Mouse (Mus musculus) megakaryocyte-erythroid progenitor cell, adult 5-6 weeks (primary cell): ENCODE measurements around the gene H1f0. TPM values are rescaled to one million over a fixed set of nuclear protein-coding genes. Genes with fewer than 3 reads are reported as not detected.

ENCODE experiments used
- ATAC-seq: replicated peaks from 2 replicates; pipeline ENCODE4 v1.8.0; 2016; ENCODE audit warnings: mild to moderate bottlenecking, inconsistent platforms; ENCODE audit not compliant: severe bottlenecking, poor library complexity, low FRiP score, low TSS enrichment
- total RNA-seq, 2 experiments: library from RNA; stranded (forward) in 1 of 2; stranded (reverse) in 1 of 2; fragments of 200-1000, 215-1000 nt in 1 of 2; fragments of >200 nt in 1 of 2; fragmentation: Nextera tagmentation in 1 of 2; gene quantifications; 2 replicates each; pipeline ENCODE4 v1.2.3; 2014 to 2017

H1f0 gene
- total RNA-seq, 2 experiments from 2014 or later, result 19.0 to 27.0 TPM

DNA sequence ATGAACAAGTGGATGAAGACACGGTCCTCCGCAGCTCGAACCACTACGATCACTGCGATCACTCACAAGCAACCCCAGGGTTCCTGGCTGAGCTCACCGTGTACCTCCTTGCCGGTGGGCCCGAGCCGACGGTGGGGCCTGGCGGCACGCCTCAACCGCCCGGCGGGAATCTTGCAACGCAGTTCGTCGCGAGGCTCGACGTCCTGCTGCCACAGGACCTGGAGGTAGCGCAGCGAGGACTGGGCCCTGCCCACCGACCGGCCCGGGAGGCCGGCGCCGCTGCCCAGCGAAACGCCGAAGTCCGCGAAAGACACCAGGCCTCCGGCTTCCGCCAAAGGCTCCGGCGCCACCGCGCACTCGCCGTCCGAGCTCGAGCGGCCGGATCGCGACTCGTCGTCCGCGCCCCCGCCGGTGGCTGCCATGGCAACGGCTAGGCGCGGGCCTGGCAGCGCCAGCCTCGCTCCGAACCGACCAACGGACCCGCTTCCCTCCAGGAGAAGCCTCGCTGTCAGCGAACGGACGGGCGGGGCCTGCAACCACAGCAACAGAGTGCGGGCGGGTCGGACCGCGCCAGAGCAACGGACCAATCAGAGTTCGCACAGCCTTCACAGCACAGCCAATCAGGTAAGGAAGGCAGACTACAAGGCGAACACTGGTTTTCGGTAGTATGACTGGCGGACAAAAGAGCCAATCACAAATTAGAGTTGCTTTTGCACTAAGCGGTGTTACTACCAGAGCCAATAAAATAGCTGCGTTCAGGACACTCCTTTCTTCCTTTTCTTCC lies 34.3 kb downstream of the H1f0 start, which contains the start of gene Ankrd54:
Gene Ankrd54 (minus strand): TSS at position 518 of the 784 bp plus-strand sequence.
- peak; percentile 96 for ATAC-seq

- no peak for ATAC-seq
Measured at GRCm38 (mm10) chr15:79063160-79063740, 35.0 kb downstream of the H1f0 start.

- ATAC-seq, result no peak
Measured at GRCm38 (mm10) chr15:79065086-79065770, 37.0 kb downstream of the H1f0 start.

GRCm38 (mm10) chr15:79066276-79066675 lies 38.0 kb downstream of the H1f0 start:
- no peak for ATAC-seq

GRCm38 (mm10) chr15:79067631-79068030 lies 39.4 kb downstream of the H1f0 start:
- ATAC-seq, result peak; percentile 52

DNA sequence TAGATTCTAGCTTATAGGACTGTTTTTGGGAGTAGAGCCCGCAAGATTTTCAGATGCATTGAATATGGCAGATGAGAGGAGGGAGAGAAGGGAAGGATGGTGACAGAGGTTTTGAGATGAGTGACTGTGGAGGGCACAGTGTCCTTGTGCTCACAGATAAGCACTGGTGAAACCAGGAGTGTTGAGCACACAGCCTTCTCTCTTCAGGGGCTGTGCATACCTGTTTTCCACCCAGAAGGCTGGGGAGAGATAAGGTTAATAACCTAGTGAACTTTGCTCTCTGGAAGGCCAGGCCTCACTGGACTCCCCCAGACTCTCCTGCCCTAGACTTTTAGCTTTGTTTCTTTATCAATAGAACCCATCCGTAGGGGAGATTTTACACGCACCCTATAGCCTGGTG lies 40.2 kb downstream of the H1f0 start:
- ATAC-seq, result peak; percentile 56

DNA sequence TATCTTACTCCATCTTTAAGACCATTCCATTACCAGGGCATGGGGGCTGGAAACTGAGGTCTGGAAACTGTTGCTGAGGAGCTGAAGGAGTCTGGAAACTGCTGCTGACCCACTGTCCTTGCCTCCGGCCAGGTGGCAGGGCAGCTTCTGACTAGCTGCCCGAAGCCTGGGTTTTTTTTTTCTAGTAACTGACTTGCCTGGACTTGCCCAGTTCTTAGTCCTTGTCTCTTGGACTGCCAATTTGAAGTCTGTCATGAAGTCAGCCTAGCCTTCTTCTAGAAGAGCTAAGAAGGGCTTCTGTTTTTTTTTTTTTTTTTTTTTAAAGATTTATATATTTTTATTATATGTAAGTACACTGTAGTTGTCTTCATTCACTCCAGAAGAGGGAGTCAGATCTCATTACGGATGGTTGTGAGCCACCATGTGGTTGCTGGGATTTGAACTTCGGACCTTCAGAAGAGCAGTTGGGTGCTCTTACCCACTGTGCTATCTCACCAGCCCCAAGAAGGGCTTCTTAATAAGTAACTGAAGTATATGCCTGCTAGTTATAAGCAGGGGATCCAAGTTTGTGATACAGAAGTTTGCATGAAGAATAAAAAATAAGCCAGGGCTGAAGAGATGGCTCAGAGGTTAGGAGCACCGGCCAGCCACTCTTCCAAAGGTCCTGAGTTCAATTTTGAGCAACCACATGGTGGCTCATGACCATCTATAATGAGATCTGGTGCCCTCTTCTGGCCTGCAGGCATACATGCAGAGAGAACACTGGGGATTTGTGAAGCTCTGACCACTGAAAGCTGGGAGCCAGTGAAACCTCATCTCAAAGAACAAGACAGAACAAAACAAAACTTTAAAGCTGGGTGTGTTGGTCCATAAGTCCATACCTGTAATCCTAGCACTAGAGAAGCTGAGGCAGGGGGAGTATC lies 43.1 kb downstream of the H1f0 start:
- ATAC-seq, result no peak

DNA sequence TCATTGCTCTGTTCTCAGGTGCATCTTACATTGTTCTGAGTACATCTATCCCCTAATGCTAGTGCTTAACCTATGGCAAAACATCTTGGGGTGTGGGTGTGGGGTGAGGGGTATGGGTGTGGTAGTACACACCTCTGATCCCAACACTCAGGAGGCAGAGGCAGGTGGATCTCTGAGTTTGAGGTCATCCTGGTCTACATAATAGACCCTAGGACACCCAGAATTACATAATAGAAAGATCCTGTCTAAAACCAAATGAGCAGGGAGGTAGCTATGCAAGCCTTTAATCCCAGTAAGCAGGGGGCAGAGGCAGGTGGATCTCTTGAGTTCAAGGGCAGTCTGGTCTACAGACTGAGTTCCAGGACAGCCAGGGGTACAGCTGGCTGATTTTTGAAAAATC lies 45.5 kb downstream of the H1f0 start:
- no peak for ATAC-seq

DNA sequence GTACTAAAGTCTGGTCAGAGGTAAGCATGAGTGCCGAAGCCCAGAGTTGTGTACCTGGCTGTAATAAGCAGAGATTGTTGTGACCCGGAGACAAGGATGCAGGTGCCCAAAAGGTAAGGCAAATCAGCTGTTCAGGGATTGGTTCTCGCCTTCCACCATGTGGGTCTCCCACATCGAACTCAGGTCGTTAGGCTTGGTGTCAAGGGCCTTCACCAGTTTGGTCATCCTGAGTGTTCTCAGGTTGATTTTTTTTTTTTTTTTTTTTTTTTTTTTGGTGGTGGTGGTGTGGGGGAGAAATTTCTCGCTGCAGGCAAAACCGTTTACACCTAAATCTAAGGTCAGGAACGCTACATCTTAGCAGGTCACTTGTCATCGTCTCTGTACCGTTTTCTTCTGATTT lies 46.2 kb downstream of the H1f0 start:
- no peak for ATAC-seq

- ATAC-seq, result peak; percentile 83
Measured at GRCm38 (mm10) chr15:79074913-79075532, 46.8 kb downstream of the H1f0 start, which contains the start of gene Eif3l. Eif3l (plus strand) TSS chr15:79075179.

DNA sequence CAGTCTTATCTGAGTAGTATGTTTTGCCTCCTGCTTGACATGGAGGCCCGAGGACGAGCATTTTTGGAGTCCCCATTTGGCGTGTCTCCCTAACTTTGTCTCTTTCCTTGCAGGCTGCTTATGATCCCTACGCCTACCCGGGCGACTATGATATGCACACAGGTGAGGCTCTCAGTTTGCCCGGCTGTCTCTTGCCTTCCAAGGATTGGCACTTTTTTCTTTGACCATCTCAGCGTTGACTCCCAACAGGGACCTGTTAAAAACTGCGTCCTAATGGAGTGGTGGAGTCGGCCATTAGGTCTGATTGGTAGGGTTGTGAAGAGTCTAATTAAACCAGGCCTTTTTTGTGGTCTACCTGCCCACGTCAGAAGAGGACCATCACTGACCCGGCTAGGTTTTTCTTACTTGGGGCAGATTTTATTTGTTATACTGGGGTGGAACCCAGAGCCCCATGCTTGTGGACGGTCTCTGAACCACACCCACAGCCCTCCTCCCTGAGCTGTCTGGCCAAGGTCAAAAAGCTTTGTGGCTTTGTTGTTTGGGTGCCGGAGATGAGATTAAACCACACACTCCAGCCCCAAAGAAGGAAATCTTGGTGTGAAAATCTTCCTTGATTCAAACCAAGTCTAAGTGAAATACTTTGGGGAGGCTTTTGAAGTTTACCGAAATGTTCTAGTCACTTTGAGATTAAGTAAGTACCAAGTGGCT lies 47.6 kb downstream of the H1f0 start:
- ATAC-seq, result no peak

GRCm38 (mm10) chr15:79079567-79079966 lies 51.3 kb downstream of the H1f0 start:
- ATAC-seq, result no peak

Other genes with a start within 250 kb of the H1f0 start
- gene Card10, start 225.4 kb upstream of the H1f0 start, total RNA-seq (2014; fragmentation: Nextera tagmentation), result 0.42 TPM in 1 of 2 replicates, not detected in the other
- not detected in 2 replicates for gene Card10, start 225.4 kb upstream of the H1f0 start, total RNA-seq (2017)
- 0.77 TPM in 1 of 2 replicates, not detected in the other for gene Cdc42ep1, start 185.8 kb upstream of the H1f0 start, total RNA-seq (2014; fragmentation: Nextera tagmentation)
- gene Cdc42ep1, start 185.8 kb upstream of the H1f0 start, total RNA-seq (2017), result not detected in 2 replicates
- not detected in 2 replicates for gene Lgals2, start 172.9 kb upstream of the H1f0 start, total RNA-seq (2014; fragmentation: Nextera tagmentation)
- not detected in 2 replicates for gene Lgals2, start 172.9 kb upstream of the H1f0 start, total RNA-seq (2017)
- 30.0 and 47.6 TPM in 2 replicates for gene Gga1, start 151.3 kb upstream of the H1f0 start, total RNA-seq (2014; fragmentation: Nextera tagmentation)
- gene Gga1, start 151.3 kb upstream of the H1f0 start, total RNA-seq (2017), result 7.8 and 10.9 TPM in 2 replicates
- gene Gm49510, start 128.8 kb upstream of the H1f0 start, total RNA-seq (2014; fragmentation: Nextera tagmentation), result not detected in 2 replicates
- 2.6 TPM in 1 of 2 replicates, not detected in the other for gene Gm49510, start 128.8 kb upstream of the H1f0 start, total RNA-seq (2017)
- gene Sh3bp1, start 128.7 kb upstream of the H1f0 start, total RNA-seq (2014; fragmentation: Nextera tagmentation), result 31.8 and 53.7 TPM in 2 replicates
- 11.4 and 11.6 TPM in 2 replicates for gene Sh3bp1, start 128.7 kb upstream of the H1f0 start, total RNA-seq (2017)
- 12.7 and 22.5 TPM in 2 replicates for gene Pdxp, start 114.5 kb upstream of the H1f0 start, total RNA-seq (2014; fragmentation: Nextera tagmentation)
- gene Pdxp, start 114.5 kb upstream of the H1f0 start, total RNA-seq (2017), result 6.6 and 6.9 TPM in 2 replicates
- gene Lgals1, start 101.7 kb upstream of the H1f0 start, total RNA-seq (2014; fragmentation: Nextera tagmentation), result 54.9 and 83.9 TPM in 2 replicates
- gene Lgals1, start 101.7 kb upstream of the H1f0 start, total RNA-seq (2017), result 91.1 and 98.2 TPM in 2 replicates
- gene Nol12, start 93.5 kb upstream of the H1f0 start, total RNA-seq (2014; fragmentation: Nextera tagmentation), result 52.3 and 56.7 TPM in 2 replicates
- gene Nol12, start 93.5 kb upstream of the H1f0 start, total RNA-seq (2017), result 15.3 and 31.6 TPM in 2 replicates
- 29.1 and 33.9 TPM in 2 replicates for gene Triobp, start 80.7 kb upstream of the H1f0 start, total RNA-seq (2014; fragmentation: Nextera tagmentation)
- gene Triobp, start 80.7 kb upstream of the H1f0 start, total RNA-seq (2017), result 11.2 and 12.5 TPM in 2 replicates
- gene Galr3, start 13.4 kb downstream of the H1f0 start, total RNA-seq (2014; fragmentation: Nextera tagmentation), result 0.40 TPM in 1 of 2 replicates, not detected in the other
- gene Galr3, start 13.4 kb downstream of the H1f0 start, total RNA-seq (2017), result 0.56 TPM in 1 of 2 replicates, not detected in the other
- 24.4 and 44.2 TPM in 2 replicates for gene Ankrd54, start 34.4 kb downstream of the H1f0 start, total RNA-seq (2014; fragmentation: Nextera tagmentation)
- 15.0 and 15.2 TPM in 2 replicates for gene Ankrd54, start 34.4 kb downstream of the H1f0 start, total RNA-seq (2017)
- 218 and 242 TPM in 2 replicates for gene Eif3l, start 46.7 kb downstream of the H1f0 start, total RNA-seq (2014; fragmentation: Nextera tagmentation)
- 216 and 264 TPM in 2 replicates for gene Eif3l, start 46.7 kb downstream of the H1f0 start, total RNA-seq (2017)
- gene Micall1, start 80.4 kb downstream of the H1f0 start, total RNA-seq (2014; fragmentation: Nextera tagmentation), result 1.5 and 6.4 TPM in 2 replicates
- gene Micall1, start 80.4 kb downstream of the H1f0 start, total RNA-seq (2017), result 0.57 and 2.5 TPM in 2 replicates
- gene Polr2f, start 112.6 kb downstream of the H1f0 start, total RNA-seq (2014; fragmentation: Nextera tagmentation), result 177 and 201 TPM in 2 replicates
- 96.2 and 109 TPM in 2 replicates for gene Polr2f, start 112.6 kb downstream of the H1f0 start, total RNA-seq (2017)
- not detected in 2 replicates for gene 1700088E04Rik, start 112.8 kb downstream of the H1f0 start, total RNA-seq (2014; fragmentation: Nextera tagmentation)
- not detected in 2 replicates for gene 1700088E04Rik, start 112.8 kb downstream of the H1f0 start, total RNA-seq (2017)
- not detected in 2 replicates for gene Sox10, start 136.8 kb downstream of the H1f0 start, total RNA-seq (2014; fragmentation: Nextera tagmentation)
- not detected in 2 replicates for gene Sox10, start 136.8 kb downstream of the H1f0 start, total RNA-seq (2017)
- gene Pick1, start 200.7 kb downstream of the H1f0 start, total RNA-seq (2014; fragmentation: Nextera tagmentation), result 15.8 and 20.9 TPM in 2 replicates
- gene Pick1, start 200.7 kb downstream of the H1f0 start, total RNA-seq (2017), result 8.9 and 11.4 TPM in 2 replicates
- gene Gm49486, start 200.9 kb downstream of the H1f0 start, total RNA-seq (2014; fragmentation: Nextera tagmentation), result not detected in 2 replicates
- 0.08 TPM in 1 of 2 replicates, not detected in the other for gene Gm49486, start 200.9 kb downstream of the H1f0 start, total RNA-seq (2017)
- gene Slc16a8, start 226.3 kb downstream of the H1f0 start, total RNA-seq (2014; fragmentation: Nextera tagmentation), result not detected in 2 replicates
- gene Slc16a8, start 226.3 kb downstream of the H1f0 start, total RNA-seq (2017), result not detected in 2 replicates